In the genomic region with DNA sequence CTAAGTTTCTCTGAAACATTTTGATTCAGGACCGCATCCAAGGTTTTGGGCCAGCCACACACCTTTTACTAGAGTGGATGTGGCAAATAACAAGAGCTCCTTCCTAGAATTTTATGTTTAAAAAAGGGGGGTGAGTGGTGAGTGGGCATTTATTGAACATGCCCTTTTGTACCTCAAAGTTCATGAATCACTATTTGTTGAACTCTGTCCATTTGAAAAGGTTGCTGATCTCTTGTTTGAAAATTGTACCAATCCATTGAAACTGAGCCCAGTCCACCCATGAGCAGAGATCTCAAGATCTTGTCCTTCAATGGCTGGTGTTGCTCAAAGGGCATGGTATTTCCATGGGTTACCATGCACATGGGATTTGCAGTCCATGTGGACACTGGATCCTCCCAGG, we compare ENCODE assay signal across 27 mouse cellular contexts. TPM values are rescaled to one million over a fixed set of nuclear protein-coding genes. Genes with fewer than 3 reads are reported as not detected.
A peak's percentile ranks its signal among the peaks of the same experiment; 100 is the strongest.
DNase-seq lines count a peak whose midpoint lies in the region; ATAC-seq and TF ChIP-seq lines count a peak whose summit lies in the region.
"Had no signal": no experiment of that assay in that cellular context is flagged by ENCODE, and none has a peak within 500 bp of the region (broad histone marks: within the 10 kb centered on the region; RNA-seq: fewer than 3 reads in every experiment).

No protein-coding gene starts in this region.

- ATAC-seq in heart, embryonic 11.5 days (replicated peaks; ENCODE audit: insufficient number of reproducible peaks, low FRiP score, low TSS enrichment) = no peak
- peak; percentile 62 for ATAC-seq in liver, postnatal 0 days
- ATAC-seq: activated CD4-positive, CD25-positive, alpha-beta regulatory T cell, adult 4 months; CD4-positive, CD25-positive, alpha-beta regulatory T cell, adult 4 months; forebrain, embryonic 13.5 days; forebrain, embryonic 15.5 days; Patski had no signal

- TF ChIP-seq EP300 in liver, postnatal 0 days (IDR thresholded peaks at IDR 0.05; ENCODE audit: low read depth) = peak; percentile 22; the same call in 1 of the 2 replicates

- TF ChIP-seq CTCF in liver, postnatal 0 days (IDR thresholded peaks at IDR 0.05; ENCODE audit: low read depth) = no peak

- H3K9ac ChIP-seq in heart, embryonic 11.5 days (ENCODE audit: low read depth, low read length) = no peak overlapping the region
- H3K9ac ChIP-seq in liver, postnatal 0 days (replicated peaks) = no peak overlapping the region
- H3K9ac ChIP-seq: embryonic facial prominence, embryonic 12.5 days; forebrain, embryonic 13.5 days; forebrain, embryonic 15.5 days had no signal

- H3K36me3 ChIP-seq in heart, embryonic 11.5 days (ENCODE audit: control insufficient read depth, insufficient read depth, low read length) = no peaks in the 10 kb centered on the region
- no peaks in the 10 kb centered on the region for H3K36me3 ChIP-seq in liver, postnatal 0 days (replicated peaks; ENCODE audit: insufficient read depth, low read length)
- H3K36me3 ChIP-seq: embryonic facial prominence, embryonic 10.5 days; embryonic facial prominence, embryonic 12.5 days; forebrain, embryonic 15.5 days; G1E had no signal

- no peak overlapping the region for H3K27ac ChIP-seq in heart, embryonic 11.5 days (ENCODE audit: low read depth, low read length)
- H3K27ac ChIP-seq in liver, postnatal 0 days (ENCODE audit: low read depth) = 0 out of 2 replicates have a peak overlapping the region, but pooled peaks have one; percentile 44
- H3K27ac ChIP-seq: embryonic facial prominence, embryonic 10.5 days; embryonic facial prominence, embryonic 12.5 days; forebrain, embryonic 13.5 days; forebrain, embryonic 15.5 days had no signal

- WGBS in heart, embryonic 11.5 days (ENCODE audit: insufficient replicate concordance) = 76% methylated on average over 1 of the region's 1 CpGs
- WGBS in liver, postnatal 0 days (ENCODE audit: insufficient replicate concordance) = 52% methylated on average over 1 of the region's 1 CpGs

- DNase-seq in heart, adult 11 months = peak; percentile 39
- peak; percentile 31 for DNase-seq in kidney, adult 9 months
- DNase-seq in kidney, postnatal 10 days = no peak
- no peak for DNase-seq in liver, postnatal 0 days
- no peak for DNase-seq in liver
- DNase-seq: adrenal gland, adult 8-10 months; adrenal gland, postnatal 14 days; adrenal gland, postnatal 36 days; B cell, adult 2 months; cerebellum, adult 11-12 months; cerebellum, adult 2 months; cerebellum, adult 9-10 months; cerebellum, postnatal 10 days; cerebellum, postnatal 25 days had no signal

- H3K4me1 ChIP-seq in heart, embryonic 11.5 days (ENCODE audit: control insufficient read depth, insufficient read depth, low read length) = no peaks in the 10 kb centered on the region
- no peaks in the 10 kb centered on the region; the same call in 1 of the 2 replicates for H3K4me1 ChIP-seq in liver, postnatal 0 days (ENCODE audit: insufficient read depth)
- H3K4me1 ChIP-seq: embryonic facial prominence, embryonic 10.5 days; embryonic facial prominence, embryonic 12.5 days; forebrain, embryonic 13.5 days; forebrain, embryonic 15.5 days had no signal

- no peak overlapping the region for H3K4me2 ChIP-seq in heart, embryonic 11.5 days
- H3K4me2 ChIP-seq in liver, postnatal 0 days (ENCODE audit: low read depth, low read length) = no peak overlapping the region
- H3K4me2 ChIP-seq: embryonic facial prominence, embryonic 12.5 days; forebrain, embryonic 13.5 days; forebrain, embryonic 15.5 days had no signal

- no peaks in the 10 kb centered on the region for H3K9me3 ChIP-seq in heart, embryonic 11.5 days (replicated peaks; ENCODE audit: control insufficient read depth, low read length)
- H3K9me3 ChIP-seq in liver, postnatal 0 days (ENCODE audit: low read length) = no peaks in the 10 kb centered on the region
- H3K9me3 ChIP-seq: embryonic facial prominence, embryonic 10.5 days; embryonic facial prominence, embryonic 12.5 days; forebrain, embryonic 13.5 days; forebrain, embryonic 15.5 days had no signal

- no peaks in the 10 kb centered on the region for H3K27me3 ChIP-seq in heart, embryonic 11.5 days (ENCODE audit: control insufficient read depth, insufficient read depth, low read length)
- no peaks in the 10 kb centered on the region for H3K27me3 ChIP-seq in liver, postnatal 0 days (ENCODE audit: insufficient read depth, low read length)
- H3K27me3 ChIP-seq: CH12.LX; embryonic facial prominence, embryonic 12.5 days; forebrain, embryonic 13.5 days; forebrain, embryonic 15.5 days had no signal

- H3K4me3 ChIP-seq in heart, embryonic 11.5 days (ENCODE audit: low read depth, low read length) = no peak overlapping the region
- no peak overlapping the region for H3K4me3 ChIP-seq in liver, postnatal 0 days (ENCODE audit: low read depth, low read length)
- H3K4me3 ChIP-seq: embryonic facial prominence, embryonic 10.5 days; embryonic facial prominence, embryonic 12.5 days; forebrain, embryonic 13.5 days; forebrain, embryonic 15.5 days had no signal

RNA-seq across cellular contexts. Expression of gene Ces1c, which starts 32.3 kb away (rescaled TPM):
- not detected in 2 replicates for polyA plus RNA-seq in heart, embryonic 11.5 days (2014; fragmentation: Nextera tagmentation; extraction: Ambion mirVana)
- polyA plus RNA-seq in liver, postnatal 0 days (2015; fragmentation: Nextera tagmentation; extraction: Ambion mirVana) = 147 and 162 TPM in 2 replicates
- polyA plus RNA-seq: activated CD4-positive, CD25-positive, alpha-beta regulatory T cell, adult 4 months; CD4-positive, CD25-positive, alpha-beta regulatory T cell, adult 4 months; cerebellum, adult 2 months; cortical plate, adult 2 months; embryonic facial prominence, embryonic 10.5 days; embryonic facial prominence, embryonic 12.5 days; embryonic facial prominence, embryonic 14.5 days; forebrain, embryonic 11.5 days; forebrain, embryonic 13.5 days; forebrain, embryonic 15.5 days; G1E; Patski had no signal

RNA-seq across cellular contexts. Expression of gene Ces1d, which starts 34.3 kb away (rescaled TPM):
- polyA plus RNA-seq in heart, embryonic 11.5 days (2014; fragmentation: Nextera tagmentation; extraction: Ambion mirVana) = 0.43 TPM in 1 of 2 replicates, not detected in the other
- polyA plus RNA-seq in liver, postnatal 0 days (2015; fragmentation: Nextera tagmentation; extraction: Ambion mirVana) = 216 and 217 TPM in 2 replicates
- polyA plus RNA-seq: activated CD4-positive, CD25-positive, alpha-beta regulatory T cell, adult 4 months; CD4-positive, CD25-positive, alpha-beta regulatory T cell, adult 4 months; cerebellum, adult 2 months; forebrain, embryonic 15.5 days; G1E; Patski had no signal

Comparison
In these comparisons a context has a peak if more than half of its experiments do, and no peak if none do; other contexts are left out.
1. DNase-seq: peak in heart, adult 11 months (single experiment) and kidney, adult 9 months (single experiment); none in kidney, postnatal 10 days (single experiment), liver, postnatal 0 days (single experiment) and liver (single experiment).
2. RNA of gene Ces1c, which starts 32.3 kb away (polyA plus RNA-seq): 147 to 162 TPM in liver, postnatal 0 days; not detected in heart, embryonic 11.5 days; every median in the first group is over 100 times any median in the second.
3. RNA of gene Ces1d, which starts 34.3 kb away (polyA plus RNA-seq): 216 to 217 TPM in liver, postnatal 0 days; 0.43 TPM in heart, embryonic 11.5 days; every median in the first group is over 100 times any median in the second.